Mouse (Mus musculus): ENCODE results near the gene Spata13. TPM values are rescaled to one million over a fixed set of nuclear protein-coding genes. Genes with fewer than 3 reads are reported as not detected.

Spata13 gene
- polyA plus RNA-seq (2017; shearing (Covaris generic)), result 146 TPM

DNA sequence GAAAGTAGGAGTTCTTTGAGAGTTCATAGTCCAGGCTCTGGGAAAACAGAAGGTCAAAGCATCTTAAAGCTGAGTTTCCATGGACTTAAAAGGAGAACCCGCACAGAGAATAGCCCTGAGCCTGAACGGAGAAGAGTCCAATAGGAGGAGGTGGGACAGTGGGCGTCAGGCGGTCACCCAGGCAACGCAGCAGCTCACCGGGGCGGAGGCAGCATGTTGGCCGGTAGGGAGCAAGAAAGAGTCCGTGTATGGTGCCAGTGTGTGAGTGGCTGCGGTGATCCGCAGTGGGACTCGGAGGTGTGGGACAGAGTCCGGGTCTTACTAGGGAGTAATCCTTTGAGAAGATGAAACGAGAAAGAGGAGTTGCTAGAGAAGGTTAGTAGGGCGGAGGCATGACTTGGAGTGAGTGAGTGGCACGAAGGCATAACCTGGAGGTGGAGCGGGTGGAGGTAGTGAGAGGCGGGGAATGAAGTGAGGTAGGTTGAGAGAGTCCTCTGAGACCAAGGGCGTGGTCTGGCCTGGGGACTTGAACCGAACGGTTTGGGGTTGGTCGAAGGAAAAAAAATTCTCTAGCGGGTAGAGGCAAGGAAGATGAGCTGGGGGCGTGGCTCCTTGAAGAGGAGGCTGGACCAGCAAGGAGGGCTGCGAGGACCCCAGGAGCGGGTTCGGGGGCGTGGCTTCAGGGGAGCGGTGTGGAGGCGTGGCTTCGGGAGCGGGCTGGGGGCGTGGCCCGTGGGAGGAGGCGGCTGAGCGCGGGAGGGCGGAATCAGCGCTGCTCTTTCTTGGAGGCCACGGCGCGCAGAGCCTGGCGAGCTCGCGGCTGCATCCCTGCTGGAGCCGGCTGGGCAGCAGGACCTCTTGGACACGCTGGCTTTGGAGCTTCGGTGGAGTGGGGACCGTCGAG is at the start of gene Spata13:
Gene Spata13 (plus strand): TSS at position 41 of the 904 bp plus-strand sequence.

GRCm38 (mm10) chr14:60767884-60768283 is 134.1 kb downstream of the Spata13 start, which contains the start of gene C1qtnf9:
Gene C1qtnf9 (plus strand): TSS chr14:60768134.

DNA sequence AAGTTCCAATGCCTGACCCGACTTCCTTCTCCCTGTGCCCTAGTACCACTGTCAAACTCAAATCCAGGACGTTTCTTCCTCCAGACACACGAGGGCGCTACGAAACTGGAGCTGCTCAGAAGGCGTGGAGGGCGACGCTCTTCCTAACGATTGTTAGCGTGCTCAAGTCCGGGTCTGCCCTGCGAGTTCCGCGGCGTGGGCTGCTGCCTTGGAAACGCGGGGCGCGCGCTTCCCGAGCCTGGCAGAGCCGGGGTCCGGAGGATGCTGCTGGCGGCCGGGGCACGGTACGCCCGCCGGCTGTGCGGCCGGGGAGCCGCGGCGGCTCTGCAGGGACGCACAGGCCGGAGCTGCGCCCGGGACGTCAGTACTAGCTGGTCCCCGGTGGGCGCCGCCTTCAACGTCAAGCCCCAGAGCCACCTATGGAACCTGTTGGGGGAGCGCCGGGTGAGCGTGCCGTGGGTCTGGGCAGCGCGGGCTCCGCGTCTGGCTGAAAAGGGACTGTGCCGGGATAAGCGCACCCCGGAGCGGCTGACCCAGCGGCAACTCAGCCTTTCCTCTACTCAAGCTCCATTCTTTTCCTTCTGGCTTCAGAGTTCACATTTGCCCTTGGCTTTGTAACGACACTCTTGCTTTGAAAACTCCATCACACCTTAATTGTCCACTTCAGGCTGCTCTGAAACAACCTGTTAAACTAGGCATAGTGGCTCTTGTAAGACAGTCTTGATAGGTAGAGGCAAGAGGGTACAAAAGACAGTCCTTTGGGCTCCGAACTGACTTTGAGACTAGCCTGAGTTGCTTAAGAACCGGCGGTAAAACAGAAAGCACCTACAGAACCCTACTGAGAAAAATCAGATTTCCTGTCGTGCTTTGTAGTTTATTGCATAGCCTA is 150.9 kb downstream of the Spata13 start, which contains the start of gene Mipep:
Gene Mipep (plus strand): TSS at position 147 of the 889 bp plus-strand sequence.

Other genes with a start within 250 kb of the Spata13 start
- gene C1qtnf9, start 134.1 kb downstream of the Spata13 start, polyA plus RNA-seq (2017; shearing (Covaris generic)), result not detected
- 10.9 TPM for gene Mipep, start 150.6 kb downstream of the Spata13 start, polyA plus RNA-seq (2017; shearing (Covaris generic))

Measured in naive thymus-derived CD4-positive, alpha-beta T cell, adult 5 months (primary cell).